Mouse (Mus musculus): Measurements from ENCODE around the gene Gpr157.

GRCm38 (mm10) chr4:150122476-150122875 lies 35.3 kb downstream of the Gpr157 start:
- TF ChIP-seq CTCF (IDR thresholded peaks at IDR 0.05) (no peak), EP300 (IDR thresholded peaks at IDR 0.05) (no peak)

Measured in lung, postnatal 0 days (tissue).